Mouse (Mus musculus) brown adipose tissue, adult 24 weeks (tissue): ENCODE measurements around the gene Scnn1a. TPM values are rescaled to one million over a fixed set of nuclear protein-coding genes. Genes with fewer than 3 reads are reported as not detected.

Source experiments
- H3K27ac ChIP-seq: fragments of 200-500 bp; replicated peaks from 2 replicates; pipeline ENCODE4 v1.5.1; 2012; ENCODE audit warnings: low read depth, mild to moderate bottlenecking, low read length
- H3K4me1 ChIP-seq: fragments of 200-500 bp; 2 replicates; pipeline ENCODE4 v1.6.1; 2012; ENCODE audit warnings: low read length, mixed read lengths; ENCODE audit not compliant: control insufficient read depth, insufficient read depth, insufficient read length
- H3K4me3 ChIP-seq: fragments of 200-500 bp; 2 replicates; pipeline ENCODE4 v1.5.1; 2012; ENCODE audit warnings: low read depth, mild to moderate bottlenecking, low read length, moderate library complexity; ENCODE audit not compliant: insufficient read depth
- polyA plus RNA-seq: library from polyadenylated mRNA; stranded (reverse); fragments of >200 nt; gene quantifications from 2 replicates; pipeline ENCODE4 v1.2.4, GENCODE M21; 2012; ENCODE audit not compliant: missing spikeins, insufficient read depth, insufficient read length

Gene Scnn1a
- polyA plus RNA-seq, 1 experiment: 1.1 TPM

DNA sequence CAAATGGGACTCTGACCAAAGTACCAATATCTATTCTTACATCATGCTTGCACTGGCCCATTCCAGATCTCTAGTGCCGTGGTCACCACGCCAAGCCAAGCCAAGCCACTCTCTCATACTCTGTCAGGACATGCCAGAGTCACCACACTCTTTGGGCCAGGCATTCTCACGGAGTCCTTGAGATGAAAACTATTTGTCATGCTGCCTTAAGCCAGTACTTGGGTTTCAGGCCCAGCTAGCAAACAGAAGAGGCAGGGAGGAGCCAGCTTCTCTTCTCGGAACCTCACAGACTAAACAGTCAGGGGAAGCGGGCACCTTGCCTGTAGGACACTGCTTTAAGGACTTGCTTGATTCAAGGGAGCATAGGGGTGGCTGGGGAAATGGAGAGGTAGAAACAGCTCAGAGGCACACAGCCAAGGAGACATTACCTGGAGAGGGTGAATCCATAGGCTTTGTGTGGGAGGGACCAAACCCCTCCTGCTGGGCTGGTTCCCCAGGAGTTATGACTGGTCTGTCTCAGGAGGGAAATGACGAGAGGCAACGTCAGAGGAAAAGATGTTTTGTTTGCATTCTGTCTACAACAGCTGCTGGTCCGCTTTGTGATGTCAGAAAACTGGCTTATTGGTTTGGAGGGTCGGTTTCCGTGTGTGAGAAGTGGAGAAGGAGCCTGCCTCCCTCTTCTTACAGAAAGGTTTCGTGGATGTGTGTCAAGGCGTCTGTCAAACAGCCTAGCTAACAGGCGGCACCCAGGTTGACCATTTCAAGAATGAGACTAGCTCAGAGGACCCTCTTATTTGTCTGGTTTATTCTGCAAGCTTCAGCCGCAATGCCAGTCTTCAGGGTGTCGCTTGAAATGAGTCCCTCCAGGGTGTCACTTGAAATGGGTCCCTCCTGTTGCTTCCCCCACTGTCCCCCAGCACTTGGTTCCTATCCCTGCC is 1.2 kb upstream of the Scnn1a start:
- Histone ChIP-seq H3K27ac (no peak overlapping the region), H3K4me3 (no peak overlapping the region), H3K4me1 (peaks cover 3% of the 10 kb centered on the region; the same call in 1 of the 2 replicates)

- Histone ChIP-seq H3K27ac (no peak overlapping the region), H3K4me3 (no peak overlapping the region), H3K4me1 (no peaks in the 10 kb centered on the region; the same call in 1 of the 2 replicates)
Measured at GRCm38 (mm10) chr6:125319919-125320296, 551 bp upstream of the Scnn1a start.

DNA sequence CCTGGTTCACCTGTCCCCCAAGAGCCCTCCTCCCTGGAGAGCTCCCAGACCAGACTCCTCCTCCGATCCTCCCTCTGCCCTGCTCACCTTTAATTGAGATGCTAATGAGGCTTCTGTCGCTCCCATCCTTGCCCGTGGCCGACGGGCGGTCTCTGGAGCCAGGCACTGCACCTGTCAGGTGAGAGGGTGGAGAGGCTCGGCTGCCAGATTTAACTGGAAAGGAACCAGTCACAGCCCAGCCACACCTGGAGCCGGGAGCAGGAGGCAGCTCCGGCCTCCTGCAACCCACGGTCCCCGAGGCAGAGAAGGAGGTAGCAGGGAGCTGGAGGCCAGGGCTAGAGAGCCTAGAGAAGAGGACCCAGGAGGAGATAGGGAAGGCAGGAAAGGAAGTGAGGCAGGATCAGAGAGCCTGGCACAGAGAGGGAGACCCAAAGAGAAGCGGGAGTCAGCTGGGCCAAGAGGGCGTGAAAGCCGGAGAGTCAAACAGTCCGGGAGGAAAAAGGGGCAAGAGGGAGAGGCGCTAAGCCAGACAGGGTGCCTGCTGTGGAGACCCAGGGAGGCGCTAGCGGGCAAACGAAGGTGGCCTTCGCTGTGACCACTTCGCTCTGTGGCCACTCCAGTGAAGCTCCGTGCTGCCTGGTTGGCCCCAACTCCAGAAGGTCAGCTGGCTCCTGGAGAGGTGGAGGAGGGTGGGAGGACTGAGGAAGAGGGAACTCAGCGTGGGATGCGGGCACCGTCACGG is 826 bp downstream of the Scnn1a start:
- Histone ChIP-seq H3K27ac (no peak overlapping the region), H3K4me3 (no peak overlapping the region), H3K4me1 (no peaks in the 10 kb centered on the region; the same call in 1 of the 2 replicates)

GRCm38 (mm10) chr6:125322794-125323193 is 2.3 kb downstream of the Scnn1a start:
- Histone ChIP-seq H3K4me3 (no peak overlapping the region), H3K27ac (no peak overlapping the region)

DNA sequence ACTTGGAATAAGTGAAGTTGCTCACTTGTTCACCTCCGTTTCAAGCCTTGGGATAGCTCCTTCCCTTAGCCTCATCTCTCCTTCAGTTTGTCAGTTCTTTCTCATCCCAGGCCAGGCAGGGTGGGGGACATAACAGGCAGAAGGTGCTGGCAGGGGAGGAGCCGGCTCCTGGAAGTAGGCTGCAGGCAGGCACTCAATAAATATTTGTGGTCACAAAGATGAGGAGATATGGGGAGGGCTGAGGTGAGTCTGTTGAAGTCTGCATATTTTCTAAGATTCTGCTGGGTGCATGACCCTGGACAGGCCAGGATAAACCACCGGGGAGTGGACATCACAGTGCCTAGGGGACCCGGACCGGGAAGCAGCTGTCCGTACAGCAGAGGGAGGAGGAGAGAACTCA is 3.1 kb downstream of the Scnn1a start:
- H3K4me3 ChIP-seq: no peak overlapping the region
- H3K4me1 ChIP-seq: no peaks in the 10 kb centered on the region; the same call in 1 of the 2 replicates
- H3K27ac ChIP-seq: no peak overlapping the region

More at GRCm38 (mm10) chr6:125322794-125323193, 2.3 kb downstream of the Scnn1a start:
- H3K4me1 ChIP-seq: no peaks in the 10 kb centered on the region; the same call in 1 of the 2 replicates

GRCm38 (mm10) chr6:125325337-125325736 is 4.9 kb downstream of the Scnn1a start:
- Histone ChIP-seq H3K27ac (no peak overlapping the region), H3K4me3 (no peak overlapping the region), H3K4me1 (no peaks in the 10 kb centered on the region; the same call in 1 of the 2 replicates)

DNA sequence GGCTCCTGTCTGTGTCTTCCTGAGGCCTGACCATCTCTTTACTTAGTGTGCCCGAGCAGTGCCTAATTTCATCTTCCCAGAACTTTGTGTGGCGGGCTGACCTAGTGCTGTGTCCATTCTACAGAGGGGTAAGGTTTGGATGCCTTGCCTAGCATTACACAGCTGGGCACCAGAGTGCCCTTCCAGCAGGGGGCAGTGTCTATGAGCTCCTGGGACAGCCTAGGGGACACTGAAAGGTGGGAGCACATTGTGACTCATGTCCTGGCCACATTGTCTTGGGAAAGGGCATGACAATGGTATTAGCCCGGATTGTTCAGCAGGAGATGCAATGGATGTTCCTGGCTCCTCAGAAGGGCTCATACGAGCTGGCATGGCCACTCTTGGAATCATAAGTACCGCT is 7.8 kb downstream of the Scnn1a start:
- H3K27ac ChIP-seq: no peak overlapping the region
- H3K4me1 ChIP-seq: no peaks in the 10 kb centered on the region
- no peak overlapping the region for H3K4me3 ChIP-seq

DNA sequence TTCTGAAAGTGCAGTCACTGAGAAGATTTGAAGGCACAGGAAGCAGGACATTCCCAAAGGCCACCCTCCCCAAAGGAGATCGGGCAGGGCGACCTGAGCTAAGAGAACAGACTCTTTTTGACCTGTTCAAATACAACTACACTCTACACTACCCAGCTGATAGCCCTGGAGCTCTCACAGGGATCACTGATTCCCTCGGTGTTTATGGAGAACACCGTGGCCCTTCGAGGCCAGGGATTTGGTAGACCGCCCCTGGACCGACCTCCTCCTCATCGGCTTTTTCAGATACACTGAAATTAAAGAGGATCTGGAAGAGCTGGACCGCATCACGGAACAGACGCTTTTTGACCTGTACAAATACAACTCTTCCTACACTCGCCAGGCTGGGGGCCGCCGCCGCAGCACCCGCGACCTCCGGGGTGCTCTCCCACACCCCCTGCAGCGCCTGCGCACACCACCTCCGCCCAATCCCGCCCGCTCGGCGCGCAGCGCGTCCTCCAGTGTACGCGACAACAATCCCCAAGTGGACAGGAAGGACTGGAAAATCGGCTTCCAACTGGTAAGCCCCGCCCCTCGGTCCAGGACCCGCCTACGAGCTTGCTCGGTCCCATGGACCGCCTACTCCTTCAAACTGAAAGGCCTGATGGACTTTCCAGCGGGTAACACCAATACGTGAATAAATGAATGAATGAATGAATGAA is 10.3 kb downstream of the Scnn1a start:
- peak overlapping the region; percentile 85 for H3K27ac ChIP-seq
- no peaks in the 10 kb centered on the region for H3K4me1 ChIP-seq
- H3K4me3 ChIP-seq: peak overlapping the region; percentile 90

DNA sequence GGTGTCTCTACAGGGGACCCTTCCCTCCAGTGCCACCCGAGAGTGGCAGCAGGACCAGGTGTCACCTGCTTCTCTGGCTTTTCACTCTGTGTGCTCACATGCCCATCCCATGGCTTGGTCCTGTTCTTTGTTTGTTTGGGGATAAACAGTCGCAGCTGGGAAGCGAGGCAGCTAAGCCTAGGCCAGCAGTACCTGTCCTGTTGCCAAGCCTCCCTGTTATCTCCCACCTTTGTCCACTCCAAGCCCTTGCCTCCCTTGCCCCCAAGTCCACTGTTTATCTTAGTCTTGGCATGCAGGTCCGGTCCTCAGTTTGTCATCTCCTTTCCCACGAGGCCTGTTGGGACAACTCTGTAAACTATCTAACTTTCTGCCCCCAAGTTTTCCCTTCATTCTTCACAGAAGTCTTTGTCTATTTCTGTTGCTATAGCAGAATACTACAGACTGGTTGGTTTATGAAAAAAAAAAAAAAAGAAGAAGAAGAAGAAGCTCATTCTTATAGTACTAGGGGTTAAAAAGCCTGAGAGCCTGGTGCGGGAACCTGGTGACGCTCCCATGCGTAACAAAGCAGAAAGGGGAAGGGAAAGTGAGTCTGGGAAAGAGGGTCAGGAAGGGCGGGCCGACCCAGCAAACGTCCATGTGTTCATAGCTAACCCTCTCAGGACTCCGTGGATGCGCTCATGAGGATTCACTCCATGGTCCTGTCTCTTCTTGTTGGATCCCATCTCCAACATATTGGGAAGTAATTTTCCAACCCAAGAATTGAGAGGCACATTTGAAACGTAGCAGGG is 12.8 kb downstream of the Scnn1a start:
- H3K27ac ChIP-seq: 0 out of 2 replicates have a peak overlapping the region, but pooled peaks have one; percentile 3
- H3K4me3 ChIP-seq: no peak overlapping the region
- H3K4me1 ChIP-seq: peaks cover 2% of the 10 kb centered on the region; the same call in 1 of the 2 replicates

DNA sequence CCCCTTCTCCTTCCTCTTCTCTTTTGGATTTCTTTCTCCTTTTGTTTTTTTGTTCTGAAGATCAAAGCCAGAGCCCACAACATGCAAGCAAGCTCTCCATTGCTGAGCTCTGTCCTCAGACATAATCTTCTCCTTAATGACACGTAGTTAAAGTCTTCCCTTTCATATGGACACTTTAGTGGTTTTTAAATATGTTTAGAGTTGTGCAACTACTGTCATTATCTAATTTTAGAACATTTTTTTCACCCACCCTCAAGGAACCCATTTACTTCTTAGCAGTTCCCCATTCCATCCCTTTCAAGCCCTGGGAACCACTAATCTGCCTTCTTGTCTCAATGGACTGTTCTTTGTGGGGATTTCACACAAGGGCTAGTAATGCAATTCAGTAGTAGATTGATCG is 13.9 kb downstream of the Scnn1a start:
- Histone ChIP-seq H3K4me3 (no peak overlapping the region), H3K27ac (no peak overlapping the region), H3K4me1 (peaks cover 9% of the 10 kb centered on the region)

DNA sequence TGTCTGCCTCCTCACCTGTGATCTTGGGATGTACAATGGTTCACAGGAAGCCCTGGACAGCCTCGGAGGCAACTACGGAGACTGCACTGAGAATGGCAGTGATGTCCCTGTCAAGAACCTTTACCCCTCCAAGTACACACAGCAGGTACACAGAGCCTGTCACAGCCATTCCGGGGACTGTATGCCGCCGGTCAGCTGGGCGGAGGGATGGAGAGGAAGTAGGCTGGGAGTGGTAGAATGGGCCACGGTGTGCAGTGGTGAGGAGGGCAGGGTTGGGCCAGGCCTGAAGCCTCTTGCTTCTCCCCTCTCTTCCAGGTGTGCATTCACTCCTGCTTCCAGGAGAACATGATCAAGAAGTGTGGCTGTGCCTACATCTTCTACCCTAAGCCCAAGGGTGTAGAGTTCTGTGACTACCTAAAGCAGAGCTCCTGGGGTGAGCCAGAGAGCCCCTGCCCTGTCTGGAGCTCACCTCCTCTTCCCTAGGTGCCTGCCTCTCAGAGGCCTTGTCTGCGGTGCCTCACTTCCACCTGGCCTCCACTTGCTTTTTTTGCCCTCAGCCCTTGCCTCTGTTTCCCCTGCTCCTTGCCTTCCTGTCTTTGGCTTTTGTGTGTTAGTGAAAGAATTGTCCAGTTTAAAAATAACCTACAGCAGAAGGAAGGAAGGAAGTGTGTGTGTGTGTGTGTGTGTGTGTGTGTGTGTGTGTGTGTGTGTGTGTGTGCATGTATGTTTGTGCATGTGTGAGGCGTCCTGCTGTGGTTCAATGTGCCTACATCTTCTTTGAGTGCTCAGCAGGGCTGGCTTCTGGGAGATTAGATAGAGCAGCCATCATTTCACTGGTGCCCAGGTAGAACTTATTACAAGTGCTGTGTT is 18.6 kb downstream of the Scnn1a start:
- Histone ChIP-seq H3K27ac (peak overlapping the region; percentile 59), H3K4me1 (peaks cover 28% of the 10 kb centered on the region), H3K4me3 (no peak overlapping the region)

DNA sequence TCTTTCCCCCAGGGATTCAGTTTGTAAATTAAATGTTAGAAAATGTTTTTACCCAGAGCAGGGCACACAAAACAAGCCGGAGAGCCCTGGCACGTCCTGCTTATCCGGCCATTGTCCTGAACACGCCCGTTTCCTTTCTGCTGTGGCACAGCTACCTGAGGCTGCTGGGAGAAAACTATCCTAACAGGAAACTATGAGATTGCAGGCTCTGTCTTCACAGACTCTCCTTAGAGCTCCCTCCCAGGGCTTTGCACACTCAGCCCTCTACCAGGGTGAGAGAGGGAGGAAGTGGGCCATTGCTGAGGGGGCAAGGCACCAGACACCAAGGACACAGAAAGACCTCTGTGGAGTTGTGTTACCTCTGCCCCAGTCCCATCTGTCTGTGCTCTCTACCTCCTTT is 19.8 kb downstream of the Scnn1a start:
- H3K4me1 ChIP-seq: peaks cover 32% of the 10 kb centered on the region
- no peak overlapping the region for H3K4me3 ChIP-seq
- peak overlapping the region; percentile 72 for H3K27ac ChIP-seq

GRCm38 (mm10) chr6:125342198-125342597 is 21.7 kb downstream of the Scnn1a start:
- Histone ChIP-seq H3K4me3 (no peak overlapping the region), H3K27ac (peak overlapping the region; percentile 39; the same call in 1 of the 2 replicates), H3K4me1 (peaks cover 35% of the 10 kb centered on the region)
